Mouse (Mus musculus): ENCODE results near the gene Osbpl11.
"Not testable (repeated sequence)": the region's sequence is repeated elsewhere in the genome, so short reads cannot be mapped to it uniquely, and the experiment has no call there.

The Osbpl11 gene

DNA sequence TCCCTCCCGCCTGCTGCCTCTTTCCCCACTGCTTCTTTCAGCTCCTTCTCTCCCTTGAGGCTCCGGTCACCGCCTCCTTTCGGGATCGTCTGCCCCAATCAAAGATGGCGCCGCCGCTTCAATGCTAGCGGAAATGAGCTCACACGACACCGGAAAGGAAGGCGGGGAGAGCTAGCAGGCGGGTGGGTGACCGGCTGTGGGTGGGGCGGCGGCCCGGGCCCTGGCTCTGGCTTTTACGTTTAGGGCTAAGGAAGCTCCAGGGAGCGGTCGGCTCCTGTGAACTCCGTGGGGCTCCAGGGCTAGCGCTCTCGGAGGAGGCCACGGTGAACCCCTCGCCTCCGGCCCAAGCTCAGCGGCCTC lies at the start of gene Osbpl11:
TSS of gene Osbpl11 (plus strand) at position 171 of the 360 bp plus-strand sequence.
- DNase-seq (ENCODE audit: low spot score): peak; percentile 97

DNA sequence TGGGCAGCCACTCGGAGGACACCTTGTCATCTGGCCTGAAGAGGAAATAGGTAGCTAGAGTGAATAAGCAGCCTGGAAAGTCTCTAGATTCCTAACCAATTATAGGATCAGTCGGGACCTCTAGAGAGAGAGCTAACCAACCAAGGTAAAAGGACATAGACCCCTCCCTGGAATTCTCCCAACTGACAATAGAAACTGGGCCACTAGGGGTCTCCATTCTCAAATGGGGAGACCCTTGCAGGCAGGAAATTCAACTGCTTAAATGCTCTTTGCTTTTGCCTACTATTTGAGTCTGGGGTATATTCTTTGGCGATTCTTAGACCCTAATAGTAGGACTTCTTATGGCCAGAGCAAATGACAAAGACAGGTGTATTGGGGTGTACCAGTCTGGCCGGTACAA lies 49.7 kb upstream of the Osbpl11 start:
- DNase-seq (ENCODE audit: low spot score): no peak

DNA sequence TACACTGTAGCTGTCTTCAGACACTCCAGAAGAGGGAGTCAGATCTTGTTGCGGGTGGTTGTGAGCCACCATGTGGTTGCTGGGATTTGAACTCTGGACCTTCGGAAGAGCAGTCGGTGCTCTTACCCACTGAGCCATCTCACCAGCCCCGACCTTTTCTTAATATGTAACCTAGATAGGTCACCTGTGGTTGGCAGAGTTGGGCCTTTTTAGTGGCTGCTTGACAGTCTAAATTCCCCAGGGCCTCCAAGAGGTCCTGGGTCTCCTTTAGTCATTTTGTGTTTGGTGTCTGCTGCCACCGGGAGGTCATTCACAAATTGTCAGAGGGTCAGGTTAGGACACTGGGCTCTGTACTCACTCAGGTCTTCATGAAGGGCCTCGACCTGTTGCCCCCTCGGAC lies 45.8 kb upstream of the Osbpl11 start:
- not testable (repeated sequence) for DNase-seq (ENCODE audit: low spot score)

DNA sequence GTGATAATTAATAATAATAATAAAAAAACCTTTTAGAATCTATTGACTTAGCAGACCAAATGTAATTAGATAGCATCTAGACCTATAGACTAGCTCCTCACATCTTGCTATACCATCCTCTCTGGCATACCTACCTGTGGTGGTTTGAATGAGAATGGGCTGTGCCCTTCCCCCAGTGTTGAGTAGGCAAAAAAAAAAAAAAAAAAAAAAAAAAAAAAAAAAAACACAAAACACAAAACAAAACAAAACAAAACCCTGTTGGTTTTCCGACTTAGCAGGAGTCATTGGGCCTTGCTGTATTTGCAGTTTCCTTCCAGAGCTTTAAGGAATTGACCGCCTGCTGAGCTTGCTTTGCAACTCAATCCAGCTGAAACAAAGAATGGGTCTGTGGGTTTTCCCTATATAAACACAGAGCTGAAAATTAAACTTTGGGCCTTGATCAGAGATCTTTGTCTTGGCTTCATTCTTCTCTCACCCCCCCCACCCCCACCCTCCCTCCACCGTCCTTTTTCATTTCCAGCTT lies 43.1 kb upstream of the Osbpl11 start:
- DNase-seq (ENCODE audit: low spot score): no peak

DNA sequence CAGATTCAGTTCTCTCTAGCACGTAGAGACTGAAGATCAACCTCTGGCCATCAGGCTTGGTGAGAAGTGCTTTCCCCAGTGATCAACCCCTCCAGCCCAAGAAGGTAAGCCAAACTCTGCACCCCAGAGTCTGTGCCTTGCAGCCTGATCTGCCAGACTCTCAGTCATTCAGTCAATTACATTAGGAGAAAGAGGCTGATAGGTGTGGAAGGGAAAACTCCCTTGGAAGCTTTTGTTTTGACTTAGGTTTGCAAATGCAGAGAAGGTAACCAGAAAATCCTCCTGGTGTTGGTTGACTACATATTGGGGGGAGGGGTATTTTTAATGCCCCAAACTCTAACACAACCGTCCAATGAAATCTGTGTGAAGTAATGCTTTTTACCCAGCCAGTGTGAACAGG lies 41.4 kb upstream of the Osbpl11 start:
- no peak for DNase-seq (ENCODE audit: low spot score)

DNA sequence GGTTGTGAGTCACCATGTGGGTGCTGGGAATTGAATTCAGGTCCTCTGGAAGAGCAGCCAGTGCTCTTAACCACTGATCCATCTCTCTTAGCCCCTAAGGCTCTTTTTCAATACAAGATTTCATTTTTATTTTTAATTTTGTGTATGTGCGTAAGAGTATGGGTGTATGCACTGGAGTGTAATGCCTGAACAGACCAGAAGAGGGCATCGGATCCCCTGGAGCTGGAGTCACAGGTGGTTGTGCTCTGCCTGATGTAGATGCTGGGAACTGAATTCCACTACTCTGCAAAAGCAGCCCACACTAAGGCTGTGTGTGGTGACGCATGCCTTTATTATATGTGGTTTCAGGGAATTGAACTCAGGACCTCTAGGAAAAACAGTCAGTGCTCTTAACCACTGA lies 38.7 kb upstream of the Osbpl11 start:
- no peak for DNase-seq (ENCODE audit: low spot score)

DNA sequence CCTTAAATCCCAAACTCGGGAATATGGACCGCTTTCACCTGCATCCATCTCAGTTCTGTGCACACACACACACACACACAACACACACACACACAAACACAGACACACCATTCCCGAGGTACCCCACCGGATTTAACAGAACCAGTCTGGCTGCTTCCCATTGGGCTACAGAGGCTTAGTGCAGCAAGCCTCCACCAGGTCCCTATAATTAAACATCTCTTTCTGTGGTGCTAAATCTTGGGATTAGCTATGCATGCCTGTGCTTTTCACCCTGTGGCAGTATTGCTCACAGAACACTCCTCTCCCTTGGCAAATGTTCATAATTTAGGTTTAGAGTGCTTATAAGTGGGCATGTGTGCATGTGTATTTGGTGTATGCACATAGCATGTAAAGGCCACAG lies 36.7 kb upstream of the Osbpl11 start:
- no peak for DNase-seq (ENCODE audit: low spot score)

DNA sequence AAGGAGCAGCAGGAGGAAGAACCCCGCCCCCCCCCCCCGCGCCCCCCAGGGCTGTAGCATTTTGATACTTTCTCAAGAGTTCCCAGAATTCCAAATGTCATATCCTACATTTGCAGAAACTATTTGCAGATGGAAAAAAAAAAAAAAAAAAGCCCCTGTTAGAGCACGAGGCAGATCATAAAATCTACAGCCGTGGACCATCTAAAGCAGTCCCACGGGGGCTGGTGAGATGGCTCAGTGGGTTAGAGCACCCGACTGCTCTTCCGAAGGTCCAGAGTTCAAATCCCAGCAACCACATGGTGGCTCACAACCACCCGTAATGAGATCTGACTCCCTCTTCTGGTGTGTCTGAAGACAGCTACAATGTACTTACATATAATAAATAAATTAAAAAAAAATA lies 34.0 kb upstream of the Osbpl11 start:
- DNase-seq (ENCODE audit: low spot score): not testable (repeated sequence)

DNA sequence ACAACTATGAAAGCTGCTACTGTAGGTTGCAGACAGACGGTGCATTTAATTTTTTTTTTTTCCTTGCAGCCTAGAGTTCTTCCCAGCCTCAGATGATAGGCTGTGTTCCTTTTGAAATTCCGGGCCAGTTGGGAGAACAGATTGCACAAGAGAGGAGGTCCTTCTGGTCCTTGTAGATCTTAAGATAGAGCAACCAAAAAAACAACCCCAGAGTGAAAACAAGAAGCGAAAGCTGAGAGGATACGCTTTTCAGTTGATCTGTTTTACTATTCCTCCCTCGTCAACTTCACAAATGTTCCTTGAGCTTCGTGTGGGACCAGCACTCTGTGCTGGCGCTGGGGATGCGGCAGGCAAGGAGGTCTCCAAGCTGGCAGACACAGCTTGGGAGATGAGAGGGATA lies 33.3 kb upstream of the Osbpl11 start:
- DNase-seq (ENCODE audit: low spot score): peak; percentile 18

DNA sequence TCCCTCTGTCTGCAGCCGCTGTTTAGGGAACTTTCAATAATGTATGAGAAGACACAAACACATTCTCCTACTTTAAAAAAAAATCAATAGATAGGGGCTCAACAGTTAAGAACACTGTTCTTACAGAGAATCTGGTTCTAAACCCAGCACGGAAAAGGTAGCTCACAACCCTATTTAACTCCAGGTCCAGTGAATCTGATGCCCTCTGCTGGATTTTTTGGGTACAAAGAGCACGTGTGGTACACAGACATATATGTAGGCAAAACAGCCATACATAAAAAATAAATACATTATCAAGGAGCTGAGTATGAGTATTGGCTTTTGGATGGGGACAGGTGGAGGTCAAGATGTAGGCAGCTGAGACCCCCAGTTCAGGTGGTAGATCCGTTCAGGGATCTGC lies 29.9 kb upstream of the Osbpl11 start:
- DNase-seq (ENCODE audit: low spot score): no peak

DNA sequence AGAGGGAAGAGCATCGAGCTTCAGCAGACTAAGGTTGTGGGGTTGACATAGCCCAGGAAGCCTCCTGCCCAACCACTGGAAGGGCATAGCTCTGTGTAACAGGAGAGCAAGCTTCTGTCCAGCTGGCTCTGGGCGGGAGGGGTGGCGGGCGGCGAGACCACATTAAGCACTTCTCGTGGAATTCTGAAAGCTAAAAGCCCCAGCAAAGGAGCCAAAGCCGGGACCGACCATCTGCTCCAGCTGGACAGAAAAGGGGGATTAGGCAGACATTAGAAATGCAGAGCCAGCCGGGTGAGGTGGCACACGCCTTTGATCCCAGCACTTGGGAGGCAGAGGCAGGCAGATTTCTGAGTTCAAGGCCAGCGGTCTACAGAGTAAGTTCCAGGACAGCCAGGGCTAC lies 26.9 kb upstream of the Osbpl11 start:
- DNase-seq (ENCODE audit: low spot score): no peak

DNA sequence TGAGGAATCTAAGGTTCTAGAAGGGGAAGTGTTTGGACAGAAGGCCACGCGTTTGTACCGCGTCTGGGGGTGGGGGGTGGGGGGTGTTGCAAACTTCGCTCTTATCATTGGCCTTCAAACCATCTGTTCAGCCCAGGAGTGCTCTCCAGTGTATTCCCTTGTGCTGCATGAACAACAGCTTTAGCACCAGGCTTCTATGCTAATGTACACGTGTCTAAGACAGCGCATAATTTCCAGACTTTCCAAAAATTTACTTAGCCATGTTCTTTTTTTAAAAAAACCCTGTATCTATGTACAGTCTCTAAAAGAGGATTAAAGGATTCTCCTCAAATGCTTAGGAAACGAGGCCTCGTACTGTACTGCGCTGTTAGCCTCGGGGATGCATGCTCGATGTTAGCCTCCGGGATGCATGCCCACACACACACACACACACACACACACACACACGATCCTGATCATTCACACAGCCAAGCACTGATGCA lies 26.2 kb upstream of the Osbpl11 start:
- DNase-seq (ENCODE audit: low spot score): no peak

DNA sequence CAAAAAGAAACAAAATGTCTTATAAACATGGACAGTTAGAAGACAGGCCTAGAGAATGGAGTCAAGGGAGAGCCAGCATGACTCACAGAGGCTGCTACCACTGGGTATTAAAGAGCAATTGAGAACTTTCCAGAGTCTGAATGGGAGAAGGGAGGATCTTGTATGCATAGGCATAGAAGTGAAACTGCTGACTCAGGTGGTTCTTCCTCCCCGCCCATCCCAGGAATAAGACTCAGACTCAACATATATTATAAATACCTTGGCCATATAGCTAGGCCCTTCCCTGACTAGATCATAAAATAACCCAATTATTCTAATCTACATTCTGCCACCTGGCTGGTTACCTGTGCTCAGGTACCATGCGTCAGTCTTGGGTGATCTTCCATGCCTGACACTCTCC lies 25.5 kb upstream of the Osbpl11 start:
- DNase-seq (ENCODE audit: low spot score): no peak

DNA sequence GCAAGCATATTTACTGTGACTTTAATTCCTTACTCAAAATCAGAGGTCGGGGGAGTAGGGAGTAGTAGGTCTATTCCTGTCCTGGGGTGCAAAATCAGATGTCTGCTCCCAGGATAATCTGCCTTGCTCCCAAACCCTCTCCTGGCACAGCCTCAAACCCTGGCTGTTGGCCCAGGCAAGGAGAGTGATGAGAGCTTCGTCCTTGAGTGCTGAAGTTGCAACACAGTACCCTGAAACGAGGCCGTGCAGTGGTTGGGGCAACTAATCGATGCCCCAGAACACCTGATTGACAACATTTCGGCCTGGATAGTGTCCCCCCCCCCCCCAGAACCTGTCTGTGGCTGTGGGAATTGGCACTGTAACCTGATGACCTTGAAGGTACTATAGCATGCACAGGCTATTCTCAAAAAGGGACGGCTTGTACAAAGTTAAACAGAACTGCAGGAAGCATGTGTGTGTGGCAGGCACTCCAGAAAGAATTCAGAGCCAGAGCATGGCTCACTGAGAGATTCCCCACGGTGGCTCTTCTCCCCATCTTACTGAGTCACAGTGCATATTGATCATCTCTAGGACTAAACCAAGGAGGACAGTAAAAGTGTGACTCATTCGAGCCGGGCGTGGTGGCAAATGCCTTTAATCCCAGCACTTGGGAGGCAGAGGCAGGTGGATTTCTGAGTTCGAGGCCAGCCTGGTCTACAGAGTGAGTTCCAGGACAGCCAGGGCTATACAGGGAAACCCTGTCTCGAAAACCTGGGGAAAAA lies 21.4 kb upstream of the Osbpl11 start:
- DNase-seq (ENCODE audit: low spot score): peak; percentile 70

DNA sequence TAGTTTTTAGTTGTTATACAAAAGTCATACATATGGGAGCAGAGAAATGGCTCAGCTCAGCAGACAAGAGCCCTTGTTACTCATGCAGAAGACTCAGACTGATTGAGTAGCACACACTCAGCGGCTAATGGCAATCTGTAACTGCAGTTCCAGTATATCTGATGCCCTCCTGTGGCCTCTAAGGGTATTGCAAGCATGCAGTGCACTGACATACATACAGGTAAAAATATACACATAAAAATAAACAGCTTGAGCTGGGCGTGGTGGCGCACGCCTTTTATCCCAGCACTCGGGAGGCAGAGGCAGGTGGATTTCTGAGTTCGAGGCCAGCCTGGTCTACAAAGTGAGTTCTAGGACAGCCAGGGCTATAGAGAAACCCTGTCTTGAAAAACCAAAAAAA lies 18.6 kb upstream of the Osbpl11 start:
- not testable (repeated sequence) for DNase-seq (ENCODE audit: low spot score)

DNA sequence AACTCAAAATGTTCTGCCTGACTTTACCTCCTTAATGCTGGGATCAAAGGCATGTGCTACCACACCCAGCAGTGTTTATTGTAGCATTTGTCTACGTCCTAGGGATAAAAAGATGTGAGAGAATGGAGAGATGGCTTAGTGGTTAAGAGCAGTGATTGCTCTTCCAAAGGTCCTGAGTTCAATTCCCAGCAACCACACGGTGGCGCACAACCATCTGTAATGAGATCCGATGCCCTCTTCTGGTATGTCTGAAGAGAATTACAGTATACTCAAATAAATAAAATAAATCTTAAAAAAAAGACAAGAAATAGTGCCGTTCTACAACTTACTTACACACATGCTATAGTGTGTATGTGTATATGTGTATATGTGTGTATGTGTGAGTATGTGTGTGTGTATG lies 17.3 kb upstream of the Osbpl11 start:
- peak; percentile 24 for DNase-seq (ENCODE audit: low spot score)

DNA sequence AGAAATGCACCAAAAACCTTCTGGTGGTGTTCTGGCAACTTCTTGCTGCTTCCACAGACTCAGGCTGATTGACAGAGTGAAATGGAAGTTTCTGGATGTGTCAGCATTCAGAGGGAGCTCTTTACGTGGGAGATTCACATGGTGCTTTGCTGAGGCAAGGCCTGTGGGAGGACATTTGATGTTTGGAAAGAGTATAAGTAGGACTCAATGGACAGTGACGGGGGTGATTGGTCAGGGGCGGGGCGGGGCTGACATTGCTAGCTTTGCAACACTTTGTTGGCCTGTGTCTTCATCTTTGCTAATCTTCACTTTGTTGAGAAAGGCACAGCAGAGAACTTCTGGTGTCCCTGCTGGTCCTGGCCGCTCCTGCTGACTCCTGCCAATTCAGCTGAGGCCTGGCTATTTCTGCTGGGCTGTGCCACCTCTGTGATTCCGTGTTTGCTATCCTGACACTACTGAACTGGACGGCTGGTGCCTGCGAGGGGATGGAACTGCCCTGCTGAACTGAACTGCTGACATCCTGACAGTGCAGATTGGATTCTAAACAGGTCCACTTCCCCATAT lies 15.3 kb upstream of the Osbpl11 start:
- no peak for DNase-seq (ENCODE audit: low spot score)

DNA sequence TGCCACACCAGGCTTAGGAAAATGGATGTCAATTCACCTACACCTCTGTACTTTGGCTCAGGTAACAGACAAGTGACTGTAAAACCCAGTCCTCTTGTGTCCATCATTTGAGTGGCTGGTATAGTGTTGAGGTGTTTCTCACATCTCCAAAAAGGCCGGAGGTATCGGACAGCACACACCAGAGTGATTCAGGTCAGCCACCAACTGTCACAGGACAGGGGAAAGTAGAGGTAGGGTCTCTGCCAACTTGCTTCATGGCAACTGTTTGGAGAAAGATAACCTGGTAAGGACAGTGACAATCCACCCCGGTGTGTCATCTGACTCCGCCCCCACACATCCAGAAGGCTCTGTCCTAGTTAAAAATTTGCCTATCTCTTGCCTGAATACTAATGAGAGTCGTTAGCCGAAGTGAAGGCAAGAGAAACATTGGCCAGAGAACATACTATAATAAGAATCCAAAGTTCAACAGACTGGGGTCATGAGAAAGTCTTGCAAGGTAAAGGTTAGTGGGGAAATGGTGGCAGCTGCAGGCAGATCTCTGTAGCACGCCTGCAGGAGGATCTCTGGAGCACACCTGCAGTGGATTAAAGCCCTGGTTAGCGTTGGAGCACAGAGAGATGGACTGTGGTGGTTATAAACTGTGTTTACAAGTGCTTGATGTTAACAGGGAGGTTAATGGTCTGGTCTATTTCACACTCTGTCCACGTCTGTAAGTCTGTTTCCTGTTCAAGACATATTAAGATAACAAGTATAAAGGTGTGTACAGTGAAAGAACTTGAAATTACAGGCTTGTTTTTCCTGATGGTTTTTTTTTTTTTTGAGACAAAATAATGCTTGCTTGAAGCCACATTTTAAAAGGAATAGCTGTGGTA lies 13.9 kb upstream of the Osbpl11 start:
- DNase-seq (ENCODE audit: low spot score): no peak

DNA sequence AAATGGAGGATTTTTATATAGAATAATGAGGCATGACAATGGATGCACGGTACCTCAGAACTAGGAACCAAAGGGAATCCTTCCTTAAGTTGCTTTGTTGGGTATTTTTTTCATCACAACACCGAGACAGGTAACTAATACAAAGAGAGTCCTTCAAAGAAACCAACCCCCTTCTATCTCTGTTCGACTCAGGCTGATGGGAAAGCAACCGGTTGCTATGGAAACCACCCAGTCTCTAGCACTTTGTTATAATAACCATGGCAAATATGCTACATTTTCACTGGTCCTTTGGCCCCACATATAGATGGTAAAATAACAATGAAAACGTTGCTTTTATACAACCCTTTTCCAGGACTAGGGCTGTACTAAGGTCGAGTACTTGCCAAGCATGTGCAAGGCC lies 13.1 kb upstream of the Osbpl11 start:
- DNase-seq (ENCODE audit: low spot score): no peak

DNA sequence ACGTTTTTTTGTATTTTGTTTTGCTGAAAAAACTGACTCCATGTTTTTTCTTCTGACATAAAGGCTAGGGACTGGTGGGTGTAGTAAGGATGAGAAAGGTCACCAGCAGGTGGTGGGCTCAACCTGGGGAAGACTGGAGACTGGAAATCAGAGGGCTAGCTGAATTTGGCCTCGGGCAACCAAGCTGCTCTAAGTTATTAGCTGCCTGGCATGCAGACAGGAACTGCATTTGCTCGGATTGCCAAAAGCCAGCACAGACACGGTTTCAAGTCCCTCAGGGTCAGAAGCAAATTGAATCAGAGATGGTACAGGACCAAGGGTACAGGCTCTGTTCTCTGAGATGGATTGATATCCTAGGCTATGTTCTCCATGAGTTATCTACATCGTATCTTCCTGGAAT lies 11.7 kb upstream of the Osbpl11 start:
- no peak for DNase-seq (ENCODE audit: low spot score)

DNA sequence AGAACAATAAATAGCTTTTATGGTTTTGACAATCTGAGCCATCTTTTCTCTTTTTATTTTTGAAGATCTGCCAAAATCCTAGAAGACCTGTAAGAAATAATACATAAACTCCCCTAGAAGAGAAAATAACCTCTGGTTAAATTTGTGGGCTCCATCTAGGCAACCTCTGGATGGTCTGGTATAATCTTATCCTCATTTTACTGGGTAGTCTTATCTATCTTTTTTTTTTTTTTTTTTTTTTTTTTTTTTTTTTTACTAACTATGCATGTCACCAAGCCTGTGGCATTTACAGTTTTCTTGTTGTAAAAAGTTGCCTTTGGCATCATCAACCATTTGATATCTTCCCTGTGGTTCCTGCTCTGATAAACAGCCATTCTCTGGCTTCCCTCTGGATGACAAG lies 10.2 kb upstream of the Osbpl11 start:
- DNase-seq (ENCODE audit: low spot score): no peak

DNA sequence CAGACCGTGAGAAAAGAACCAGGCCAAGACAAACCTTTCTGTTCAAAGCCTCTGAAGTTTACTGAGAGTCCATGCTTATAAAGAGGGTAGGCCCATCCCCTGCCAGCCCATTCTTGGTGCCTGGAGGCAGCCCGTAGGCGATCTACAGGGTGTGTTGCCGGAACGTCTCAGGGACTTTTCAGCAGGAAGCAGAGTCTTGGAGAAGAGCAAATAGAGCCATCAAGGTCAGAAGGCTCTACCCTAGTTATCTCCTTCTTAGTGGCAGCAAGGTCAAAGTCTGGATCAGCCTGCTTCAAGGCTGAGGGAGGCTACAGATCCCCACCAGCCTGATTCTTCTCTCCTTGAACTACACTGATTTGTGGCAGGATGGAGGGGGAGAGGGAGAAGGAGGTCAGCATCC lies 8.0 kb upstream of the Osbpl11 start:
- peak; percentile 23 for DNase-seq (ENCODE audit: low spot score)

DNA sequence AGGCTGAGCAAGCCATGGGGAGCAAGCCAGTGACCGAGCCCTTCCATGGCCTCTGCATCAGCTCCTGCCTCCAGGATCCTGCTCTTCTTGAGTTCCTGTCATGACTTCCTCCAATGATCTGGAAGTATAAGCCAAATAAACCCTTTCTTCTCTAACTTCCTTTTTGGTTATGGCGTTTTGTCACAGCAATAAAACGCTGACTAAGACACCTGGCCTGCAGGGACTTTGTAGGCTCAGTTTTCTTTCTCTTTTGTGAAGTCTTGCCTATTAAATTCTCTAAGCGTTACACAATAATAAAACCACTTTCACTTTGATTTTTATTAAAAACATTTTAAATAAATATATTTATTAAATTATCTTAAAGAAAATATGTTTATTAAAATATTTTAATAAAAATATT lies 7.1 kb upstream of the Osbpl11 start:
- no peak for DNase-seq (ENCODE audit: low spot score)

Measured in ovary, postnatal 36 days (tissue).